Mouse (Mus musculus) adrenal gland, postnatal 10 days (tissue): ENCODE results near the gene Plscr1. TPM values are rescaled to one million over a fixed set of nuclear protein-coding genes. Genes with fewer than 3 reads are reported as not detected.

Experiments
- DNase-seq: peaks from one replicate; pipeline ENCODE4 v3.0.0; 2021; ENCODE audit warnings: mixed read lengths
- long read RNA-seq, 2 experiments: library from polyadenylated mRNA; stranded (forward); transcript quantifications; one replicate each; pipeline ENCODE4 v2.0.0; 2021
- total RNA-seq, 2 experiments: library from RNA; stranded (reverse); gene quantifications; 2 replicates each; pipeline ENCODE4 v1.2.3; 2021

Gene Plscr1
- 10 to 100 TPM; 10.1 to 10.3 TPM for total RNA-seq
- long read RNA-seq, experiment 1, transcript Plscr1-201 (9 exons, 2,302 nt) = major isoform, 13 of 18 reads
- long read RNA-seq, experiment 1, partial matches to known transcripts = 3 of 18 reads
- long read RNA-seq, experiment 1, other reads (novel, unspliced or antisense) = 0 of 18 reads
- long read RNA-seq, experiment 2, transcript Plscr1-201 (9 exons, 2,302 nt) = major isoform, 8 of 10 reads
- long read RNA-seq, experiment 2, partial matches to known transcripts = 1 of 10 reads
- long read RNA-seq, experiment 2, other reads (novel, unspliced or antisense) = 1 of 10 reads

GRCm38 (mm10) chr9:92249447-92249852, at the start of gene Plscr1:
TSS of gene Plscr1 (plus strand) at chr9:92249750.
- no peak for DNase-seq

- no peak for DNase-seq
Observed at GRCm38 (mm10) chr9:92204397-92204796, 45.2 kb upstream of the Plscr1 start.

DNA sequence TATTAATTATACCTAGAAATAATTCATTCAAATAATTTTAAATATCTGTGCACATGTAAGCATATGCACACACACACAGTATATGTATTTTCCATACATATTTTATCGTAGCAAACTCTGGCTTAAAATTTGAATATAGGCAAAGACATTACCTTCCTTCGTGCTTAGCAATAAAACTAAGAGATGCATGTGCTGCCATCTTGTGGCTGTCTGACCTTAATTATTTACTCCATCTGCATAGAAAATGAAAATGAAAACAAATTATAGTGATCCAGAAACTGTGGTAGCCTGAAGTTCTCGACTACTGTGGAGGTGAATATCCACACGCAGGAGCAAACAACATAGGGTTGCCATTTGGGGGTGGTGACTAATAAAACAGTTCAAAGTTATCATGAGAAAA, 42.2 kb upstream of the Plscr1 start:
- DNase-seq = peak; percentile 69

DNA sequence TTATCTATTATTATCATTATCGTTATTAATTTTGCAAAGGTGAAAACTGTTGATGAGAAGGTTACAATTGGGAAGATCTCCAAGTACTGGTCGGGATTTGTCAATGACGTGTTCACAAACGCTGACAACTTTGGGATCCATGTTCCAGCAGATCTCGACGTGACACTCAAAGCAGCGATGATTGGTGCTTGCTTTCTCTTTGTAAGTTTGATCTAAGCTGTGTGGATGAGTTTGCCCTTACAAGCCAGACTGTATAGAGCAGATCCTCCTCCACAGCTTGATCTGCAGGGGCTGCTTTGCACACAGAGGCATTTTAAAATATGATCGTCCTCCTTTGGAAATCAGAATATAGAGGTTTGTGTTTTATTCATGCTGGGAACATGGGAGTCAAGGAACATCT, 41.8 kb upstream of the Plscr1 start:
- no peak for DNase-seq

DNA sequence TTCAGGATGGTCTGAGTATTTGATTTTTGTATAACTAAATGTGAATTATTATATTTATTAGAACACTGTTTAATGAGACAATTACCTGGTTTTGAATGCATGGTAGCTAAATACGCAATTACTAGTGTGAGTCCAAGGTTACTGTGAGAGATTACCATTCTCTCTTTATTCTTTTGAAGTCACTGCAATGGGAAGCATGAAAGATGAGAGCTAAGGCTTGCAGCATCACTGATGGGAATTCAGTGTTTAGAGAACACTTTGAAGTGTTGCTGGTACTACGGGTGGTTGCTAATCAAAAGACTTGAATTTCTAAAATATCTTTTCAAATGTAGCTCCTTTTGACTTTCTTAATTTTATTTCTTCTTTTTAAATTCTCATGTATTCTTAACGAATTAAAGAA, 39.7 kb upstream of the Plscr1 start:
- no peak for DNase-seq

- no peak for DNase-seq
Observed at GRCm38 (mm10) chr9:92210386-92210967, 39.1 kb upstream of the Plscr1 start.

DNA sequence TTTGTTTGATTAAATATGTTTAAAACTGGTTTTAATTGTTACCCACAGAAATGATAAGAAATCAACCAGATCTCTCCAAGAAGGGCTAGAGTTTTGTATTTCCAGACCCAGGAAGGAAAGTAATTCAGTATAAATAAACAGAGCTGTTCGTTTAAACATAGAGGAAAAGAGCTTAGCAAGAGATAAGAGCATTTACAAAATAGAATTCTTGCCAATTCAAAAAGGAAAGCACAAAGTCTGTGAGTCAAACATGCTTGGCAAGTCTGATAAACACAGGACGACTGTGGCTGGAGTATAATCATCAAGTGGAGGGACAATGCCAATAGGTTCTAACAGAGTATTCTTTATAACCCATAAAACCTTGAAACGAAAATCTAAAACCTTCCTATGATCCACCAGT, 38.5 kb upstream of the Plscr1 start:
- DNase-seq = no peak

GRCm38 (mm10) chr9:92217484-92217883, 32.1 kb upstream of the Plscr1 start:
- DNase-seq = no peak

GRCm38 (mm10) chr9:92217896-92218295, 31.7 kb upstream of the Plscr1 start:
- DNase-seq = no peak

GRCm38 (mm10) chr9:92220151-92220550, 29.4 kb upstream of the Plscr1 start:
- DNase-seq = no peak

DNA sequence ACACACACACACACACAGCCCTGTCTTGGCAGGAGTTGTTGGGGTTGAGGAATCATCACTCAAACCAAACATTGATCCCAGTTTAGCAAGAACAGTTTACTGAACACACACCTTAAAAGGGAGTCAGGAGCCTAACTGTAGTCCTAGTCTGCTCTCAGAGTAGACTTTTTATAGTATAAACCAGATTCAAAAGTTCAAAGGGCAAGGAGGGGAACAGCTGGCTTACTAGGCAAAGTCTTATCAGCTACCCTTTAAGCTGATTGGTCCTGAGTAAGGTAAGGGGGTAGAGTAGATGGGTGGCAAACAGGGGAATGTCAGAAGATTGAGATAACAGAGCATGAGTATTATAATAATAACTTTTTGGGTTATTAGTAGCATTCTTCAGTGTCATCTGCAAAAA, 28.1 kb upstream of the Plscr1 start:
- no peak for DNase-seq

DNA sequence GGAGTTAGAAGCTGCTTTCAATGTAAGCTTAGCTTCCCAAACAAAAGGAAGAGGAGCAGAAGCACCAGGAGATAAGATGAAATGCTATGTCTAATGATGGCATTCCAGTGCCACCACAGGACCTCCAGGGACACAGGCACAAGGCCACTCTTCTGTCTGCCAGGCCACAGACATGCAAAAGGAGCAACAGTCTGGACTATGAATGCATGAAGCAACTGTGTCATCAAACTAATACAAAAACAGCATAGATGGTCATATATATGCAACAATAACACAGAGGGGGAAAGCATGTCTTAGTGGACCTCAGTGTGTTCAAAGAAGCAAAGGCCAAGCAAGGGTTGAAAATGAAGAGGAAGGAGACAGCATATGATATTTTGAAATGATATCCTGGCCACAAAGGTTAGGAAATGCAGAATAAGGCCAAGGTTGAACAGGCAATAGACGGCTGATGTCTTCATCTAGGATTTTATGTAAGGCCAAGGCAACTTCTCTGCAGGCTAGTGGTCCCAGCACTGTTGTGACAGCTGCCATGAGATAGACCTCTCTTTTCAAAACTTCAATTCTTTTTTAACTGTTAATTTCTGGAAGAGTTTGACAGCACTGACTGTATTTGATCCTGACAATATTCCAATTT, 24.8 kb upstream of the Plscr1 start:
- no peak for DNase-seq

DNA sequence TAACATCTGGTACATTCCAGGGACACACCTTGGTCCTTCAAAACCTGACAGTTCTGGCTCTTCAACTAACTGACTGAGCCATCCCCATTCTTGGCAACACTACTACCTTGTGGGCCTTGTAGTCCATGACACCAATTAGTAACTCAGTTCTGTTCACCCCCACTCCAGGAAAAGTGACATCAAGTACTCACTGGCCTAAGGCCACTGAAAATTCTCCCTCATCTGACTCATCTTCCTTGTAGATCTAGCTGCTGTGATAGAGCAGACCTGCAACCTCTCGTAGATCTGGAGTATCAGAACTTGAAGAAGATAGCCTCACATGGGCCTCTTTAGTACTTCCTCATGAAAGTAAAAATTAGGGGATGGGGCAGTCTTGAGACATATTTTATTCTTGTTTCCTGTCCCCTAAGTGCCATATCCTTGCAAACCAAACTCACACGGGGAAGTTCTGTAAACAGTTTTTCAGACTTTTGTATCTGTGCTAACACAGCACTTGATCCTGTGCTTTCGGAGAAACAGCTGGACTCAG, 23.4 kb upstream of the Plscr1 start:
- no peak for DNase-seq

DNA sequence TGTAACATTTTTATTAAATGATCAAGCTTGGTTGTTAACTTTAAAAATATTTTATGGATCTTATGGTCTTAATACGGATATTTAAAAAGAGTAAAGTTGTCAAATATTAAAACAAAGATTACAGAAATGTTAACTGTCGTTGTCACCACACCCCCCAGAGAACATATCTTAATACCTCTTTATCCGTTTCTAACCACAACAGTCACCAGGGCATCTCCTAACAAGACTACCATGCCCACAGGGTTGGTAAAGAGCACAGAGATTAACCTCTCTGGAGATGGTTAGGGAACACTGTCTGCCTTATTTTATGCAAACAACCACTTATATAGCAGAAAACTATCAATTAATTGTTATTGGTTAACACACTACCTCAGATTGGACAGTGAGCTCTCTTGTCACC, 22.8 kb upstream of the Plscr1 start:
- no peak for DNase-seq

GRCm38 (mm10) chr9:92228867-92229832, 20.4 kb upstream of the Plscr1 start:
- DNase-seq = no peak

DNA sequence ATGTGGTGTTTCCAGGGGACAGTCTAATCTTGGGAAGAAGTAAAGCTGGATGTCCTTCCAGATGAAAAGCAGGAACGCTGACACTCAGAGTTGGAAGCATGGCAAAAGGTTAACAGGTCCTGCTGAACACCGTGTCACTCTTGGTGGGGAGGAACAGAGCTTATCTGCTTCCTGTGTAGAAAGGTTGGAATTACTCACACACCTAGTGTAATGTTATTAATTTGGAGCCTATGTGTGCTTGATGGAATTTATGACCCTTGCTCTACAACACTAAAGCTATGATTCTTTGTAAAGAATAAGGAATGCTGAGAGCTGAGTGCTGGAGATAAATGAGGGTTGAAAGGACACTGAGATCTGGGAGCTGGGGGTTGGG, 19.7 kb upstream of the Plscr1 start:
- no peak for DNase-seq

- no peak for DNase-seq
Observed at GRCm38 (mm10) chr9:92234901-92235458, 14.6 kb upstream of the Plscr1 start.

DNA sequence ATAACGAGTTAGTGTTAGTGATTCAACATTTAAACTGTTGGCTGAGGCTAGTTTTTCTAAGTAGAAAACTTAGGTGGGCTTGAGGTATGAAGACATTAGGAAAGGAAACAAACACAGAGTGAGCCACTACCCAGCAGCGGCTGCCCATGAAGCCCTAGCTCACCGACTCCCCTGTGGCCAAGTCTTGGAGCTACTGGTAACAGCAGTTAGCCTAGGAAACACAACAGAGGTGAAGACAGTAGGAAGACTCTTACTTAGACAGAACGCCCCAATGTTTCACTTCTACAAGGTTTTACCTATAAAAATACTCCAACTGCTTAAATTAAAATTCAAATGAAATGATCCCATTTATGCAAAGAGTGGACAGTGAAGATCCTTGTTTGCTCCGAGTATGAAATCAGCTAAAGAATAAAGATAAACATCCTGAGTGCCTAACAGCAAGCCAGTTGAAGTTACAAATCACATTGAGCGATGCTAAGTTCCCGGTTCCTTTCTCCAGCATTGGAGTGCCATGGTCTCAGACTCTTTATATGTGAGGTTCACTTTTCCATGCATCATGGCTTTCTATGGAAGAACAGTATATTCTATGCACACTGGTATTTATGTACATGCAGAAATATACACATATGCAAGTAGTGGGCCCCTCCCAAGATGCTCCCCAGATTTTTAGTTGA, 640 bp upstream of the Plscr1 start:
- no peak for DNase-seq

DNA sequence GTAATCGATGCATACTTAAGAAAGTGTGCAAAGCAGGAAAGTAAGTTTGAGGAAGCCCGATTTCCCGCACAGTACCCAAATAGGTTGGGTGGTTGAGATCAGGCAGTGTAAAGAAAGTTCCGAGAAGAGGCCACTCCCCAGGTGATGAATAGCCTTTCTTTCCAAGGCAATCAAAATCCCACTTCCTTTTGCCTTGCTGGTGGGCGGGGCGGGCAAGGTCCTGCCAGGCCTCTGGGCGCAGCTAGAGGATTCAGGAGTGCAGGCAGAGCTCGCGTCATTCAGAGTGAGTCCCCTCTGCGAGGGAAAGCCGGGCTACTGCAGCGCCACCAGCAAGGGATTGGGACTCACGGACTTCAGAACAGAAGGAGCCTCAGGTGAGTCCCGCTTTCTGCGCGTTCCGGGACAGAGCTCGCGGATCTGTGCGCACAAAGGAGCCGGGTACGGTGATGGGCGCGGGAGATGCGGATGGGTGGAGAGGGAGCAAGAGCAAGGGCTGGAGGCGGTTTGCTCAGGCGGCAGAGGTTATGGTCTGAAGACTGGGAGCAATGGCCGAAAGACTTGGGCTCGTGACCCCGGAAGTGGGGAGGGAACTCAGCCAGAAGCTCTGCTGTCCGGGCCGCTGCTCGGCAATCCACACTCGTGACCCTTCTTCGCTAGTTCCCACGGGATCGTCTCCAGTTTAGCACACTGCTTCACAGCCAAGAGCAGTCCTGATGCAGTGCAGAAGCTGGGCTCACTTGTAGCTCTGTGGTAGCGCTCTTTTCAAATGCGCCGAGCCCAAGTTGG, 630 bp downstream of the Plscr1 start:
- peak; percentile 83 for DNase-seq

DNA sequence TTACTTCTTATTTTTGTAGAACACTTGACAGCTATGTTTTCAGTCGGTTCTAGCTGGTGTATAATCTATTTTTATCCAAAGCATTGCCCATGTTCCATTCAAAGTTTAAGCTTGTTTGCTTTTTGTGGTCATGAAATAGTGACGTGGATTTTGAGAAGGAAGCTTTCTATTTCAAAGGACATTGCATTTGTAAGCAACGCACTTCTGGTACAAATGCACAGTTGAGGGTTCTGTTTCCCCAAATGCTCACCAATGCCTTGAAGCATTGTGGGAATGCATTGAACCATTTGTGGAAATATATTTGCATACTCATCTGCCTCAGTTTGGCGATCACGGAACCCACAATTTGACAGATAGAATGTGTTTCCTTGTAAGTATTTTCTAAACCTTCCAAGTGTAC, 3.2 kb downstream of the Plscr1 start:
- no peak for DNase-seq
